Mouse (Mus musculus) liver, postnatal 0 days (tissue): ENCODE measurements around the gene Ptk6. TPM values are rescaled to one million over a fixed set of nuclear protein-coding genes. Genes with fewer than 3 reads are reported as not detected.
A peak's percentile ranks its signal among the peaks of the same experiment; 100 is the strongest.

ENCODE experiments used
- ATAC-seq: fragments of 200-750 bp; cut with Nextera tagmentation; 2 replicates; pipeline ENCODE4 v1.8.0; 2017; ENCODE audit warnings: mild to moderate bottlenecking, moderate library complexity
- DNase-seq: peaks from one replicate; pipeline ENCODE4 v3.0.0-alpha.2; 2016
- H3K27ac ChIP-seq: fragments of 300-500 bp; sonication (generic); 2 replicates; pipeline ENCODE4 v1.5.1; 2014; ENCODE audit warnings: antibody characterized with exemption, moderate library complexity, mild to moderate bottlenecking, low read depth
- H3K27me3 ChIP-seq: fragments of 300-500 bp; sonication (generic); 2 replicates; pipeline ENCODE4 v1.6.1; 2014; ENCODE audit warnings: low read length, control low read depth, mixed read lengths; ENCODE audit not compliant: insufficient read depth
- H3K36me3 ChIP-seq: fragments of 300-500 bp; sonication (generic); replicated peaks from 2 replicates; pipeline ENCODE4 v1.6.1; 2014; ENCODE audit warnings: mild to moderate bottlenecking, control low read depth, low read length, moderate library complexity, mixed read lengths; ENCODE audit not compliant: insufficient read depth
- H3K4me1 ChIP-seq: fragments of 300-500 bp; sonication (generic); 2 replicates; pipeline ENCODE4 v1.6.1; 2014; ENCODE audit warnings: antibody characterized with exemption, mild to moderate bottlenecking, control low read depth; ENCODE audit not compliant: insufficient read depth
- H3K4me2 ChIP-seq: fragments of 300-500 bp; sonication (generic); 2 replicates; pipeline ENCODE4 v1.6.1; 2014; ENCODE audit warnings: low read depth, mild to moderate bottlenecking, low read length, moderate library complexity, mixed read lengths
- H3K4me3 ChIP-seq: fragments of 300-500 bp; sonication (generic); 2 replicates; pipeline ENCODE4 v1.5.1; 2014; ENCODE audit warnings: low read depth, low read length
- H3K9ac ChIP-seq: fragments of 300-500 bp; sonication (generic); replicated peaks from 2 replicates; pipeline ENCODE4 v1.6.1; 2014; ENCODE audit warnings: mild to moderate bottlenecking, moderate library complexity
- H3K9me3 ChIP-seq: fragments of 300-500 bp; sonication (generic); 2 replicates; pipeline ENCODE4 v1.6.1; 2016; ENCODE audit warnings: mild to moderate bottlenecking, control low read depth, low read length, mixed read lengths
- CTCF ChIP-seq: sonication (generic); IDR thresholded peaks from 2 replicates; pipeline ENCODE4 v1.5.1; 2016; ENCODE audit warnings: antibody characterized with exemption, low read depth
- EP300 ChIP-seq: IDR thresholded peaks from 2 replicates; pipeline ENCODE4 v1.6.1; 2016; ENCODE audit warnings: antibody characterized with exemption, low read depth, mild to moderate bottlenecking
- WGBS: fragments of 180-500 bp; shearing (Covaris S2); extraction: QIAGEN DNeasy Blood & Tissue Kit; methylation state at CpG from one replicate; pipeline ENCODE4 v1.1.7; 2014; ENCODE audit not compliant: insufficient replicate concordance; 5-methylcytosine and 5-hydroxymethylcytosine counted together
- polyA plus RNA-seq: library from polyadenylated mRNA; unstranded; fragments of >200 nt; fragmentation: Nextera tagmentation; extraction: Ambion mirVana; gene quantifications from 2 replicates; pipeline ENCODE4 v1.2.1, GENCODE M21; 2015

Ptk6 gene
- polyA plus RNA-seq, 1 experiment from 2014 or later = 0.20 TPM

DNA sequence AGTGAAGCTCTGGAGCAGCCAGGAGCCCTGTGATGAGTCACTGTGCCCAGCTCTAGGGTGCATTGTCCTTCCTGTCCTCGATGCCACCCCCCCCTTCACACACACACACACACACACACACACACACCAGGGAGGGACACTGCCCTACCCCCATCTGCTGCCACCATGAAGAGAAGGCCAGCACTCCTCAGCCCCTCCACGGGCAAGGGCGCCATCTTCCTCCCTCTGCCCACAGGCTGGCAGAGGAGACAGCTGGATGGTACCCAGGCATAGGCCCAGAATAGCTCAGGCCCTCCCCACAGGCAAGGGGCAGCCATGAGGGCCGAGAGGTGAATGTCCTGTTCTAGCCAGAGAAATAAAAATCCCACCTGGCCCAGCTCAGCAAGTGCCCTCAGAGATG is 46.8 kb downstream of the Ptk6 start:
- no peak for ATAC-seq

GRCm38 (mm10) chr2:181154831-181155415 is 47.7 kb downstream of the Ptk6 start:
- H3K27ac ChIP-seq = no peak overlapping the region
- TF ChIP-seq EP300 = no peak
- TF ChIP-seq CTCF = no peak
- no peaks in the 10 kb centered on the region for H3K4me1 ChIP-seq
- H3K27me3 ChIP-seq = peaks cover 36% of the 10 kb centered on the region
- no peaks in the 10 kb centered on the region for H3K36me3 ChIP-seq
- 56% methylated on average over 8 of the region's 8 CpGs for WGBS
- no peak overlapping the region for H3K4me3 ChIP-seq
- DNase-seq (no peak), ATAC-seq (no peak)
- H3K4me2 ChIP-seq = no peak overlapping the region
- no peaks in the 10 kb centered on the region for H3K9me3 ChIP-seq
- H3K9ac ChIP-seq = no peak overlapping the region

More for the DNA sequence above, 46.8 kb downstream of the Ptk6 start:
- Histone ChIP-seq H3K27me3 (peaks cover 28% of the 10 kb centered on the region), H3K36me3 (no peaks in the 10 kb centered on the region), H3K9me3 (no peaks in the 10 kb centered on the region), H3K4me2 (no peak overlapping the region), H3K9ac (no peak overlapping the region), H3K27ac (no peak overlapping the region), H3K4me3 (no peak overlapping the region), H3K4me1 (no peaks in the 10 kb centered on the region)
- TF ChIP-seq CTCF (no peak), EP300 (no peak)
- no peak for DNase-seq
- 56% methylated on average over 4 of the region's 4 CpGs for WGBS

DNA sequence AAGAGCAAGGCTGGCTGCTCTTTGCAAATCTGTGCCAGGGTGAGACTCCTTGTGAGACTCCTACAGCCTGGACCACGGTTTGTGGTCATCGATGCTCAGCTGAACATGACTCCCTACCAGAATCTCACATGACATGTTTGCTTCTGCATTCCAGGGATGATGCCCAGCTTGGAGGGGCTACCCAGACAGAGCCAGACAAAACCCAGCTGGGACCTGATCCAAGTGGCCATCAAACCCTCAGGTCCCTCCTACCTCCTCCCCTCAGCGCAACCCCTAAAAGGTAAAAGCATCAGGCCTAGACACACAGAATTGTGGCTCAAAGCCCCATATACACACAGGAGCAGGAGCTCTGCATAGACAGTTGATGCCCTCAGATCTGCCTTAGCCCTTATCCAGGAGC is 48.2 kb downstream of the Ptk6 start:
- Histone ChIP-seq H3K36me3 (no peaks in the 10 kb centered on the region), H3K4me3 (no peak overlapping the region), H3K27ac (no peak overlapping the region), H3K4me2 (no peak overlapping the region), H3K9ac (no peak overlapping the region), H3K4me1 (no peaks in the 10 kb centered on the region), H3K27me3 (peaks cover 41% of the 10 kb centered on the region), H3K9me3 (no peaks in the 10 kb centered on the region)
- 81% methylated on average over 3 of the region's 3 CpGs for WGBS
- DNase-seq (no peak), ATAC-seq (no peak)
- TF ChIP-seq EP300 = no peak
- TF ChIP-seq CTCF = no peak

DNA sequence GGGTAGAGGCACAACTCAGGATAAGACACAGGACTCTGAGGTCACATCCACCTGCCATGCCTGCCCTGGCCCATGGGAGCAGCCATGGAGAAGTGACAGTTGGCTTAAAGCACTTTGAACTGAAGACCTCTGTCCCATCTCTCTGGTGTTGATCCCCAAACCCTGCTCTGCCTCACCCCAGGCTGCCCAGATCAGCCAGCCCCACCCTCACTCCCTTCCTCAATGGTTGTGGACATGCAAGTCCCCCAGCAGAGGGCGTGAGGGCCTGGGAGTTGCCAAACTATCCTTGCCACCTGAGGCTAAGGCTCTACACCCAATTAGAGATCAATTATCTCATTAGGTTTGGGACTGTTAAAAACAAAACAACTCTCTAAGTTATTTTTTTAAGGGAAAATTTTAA is 48.8 kb downstream of the Ptk6 start:
- no peaks in the 10 kb centered on the region for H3K9me3 ChIP-seq
- peak; percentile 45 for DNase-seq
- no peak overlapping the region for H3K4me2 ChIP-seq
- H3K27ac ChIP-seq = no peak overlapping the region
- 14% methylated on average over 1 of the region's 1 CpGs for WGBS
- H3K4me1 ChIP-seq = no peaks in the 10 kb centered on the region
- H3K27me3 ChIP-seq = peaks cover 45% of the 10 kb centered on the region
- H3K9ac ChIP-seq = no peak overlapping the region
- ATAC-seq = no peak
- H3K4me3 ChIP-seq = no peak overlapping the region
- H3K36me3 ChIP-seq = no peaks in the 10 kb centered on the region
- TF ChIP-seq CTCF = peak; percentile 58
- TF ChIP-seq EP300 = no peak

GRCm38 (mm10) chr2:181153131-181153530 is 49.5 kb downstream of the Ptk6 start:
- Histone ChIP-seq H3K4me2 (no peak overlapping the region), H3K9me3 (no peaks in the 10 kb centered on the region), H3K4me1 (no peaks in the 10 kb centered on the region), H3K4me3 (no peak overlapping the region), H3K36me3 (no peaks in the 10 kb centered on the region), H3K9ac (no peak overlapping the region), H3K27ac (no peak overlapping the region), H3K27me3 (peaks cover 51% of the 10 kb centered on the region)
- DNase-seq (no peak), ATAC-seq (no peak)
- WGBS = 58% methylated on average over 1 of the region's 1 CpGs
- no peak for TF ChIP-seq EP300

DNA sequence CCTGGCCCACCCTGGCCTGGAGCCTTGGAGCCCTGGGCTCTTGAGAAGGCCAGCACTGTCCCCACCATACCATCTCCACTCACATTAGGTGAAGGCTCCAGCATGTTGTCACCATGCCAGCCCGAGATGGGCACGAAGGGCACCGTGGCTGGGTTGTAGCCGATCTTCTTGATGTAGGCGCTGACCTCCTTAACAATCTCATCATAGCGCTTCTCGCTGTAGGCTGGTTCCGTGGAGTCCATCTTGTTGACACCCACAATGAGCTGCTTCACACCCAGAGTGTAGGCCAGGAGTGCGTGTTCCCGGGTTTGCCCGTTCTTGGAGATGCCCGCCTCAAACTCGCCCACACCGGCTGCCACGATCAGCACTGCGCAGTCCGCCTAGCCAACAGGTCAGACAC is 49.9 kb downstream of the Ptk6 start:
- Histone ChIP-seq H3K4me1 (no peaks in the 10 kb centered on the region), H3K36me3 (no peaks in the 10 kb centered on the region), H3K9ac (no peak overlapping the region), H3K27ac (no peak overlapping the region), H3K4me3 (no peak overlapping the region), H3K9me3 (no peaks in the 10 kb centered on the region), H3K27me3 (peaks cover 50% of the 10 kb centered on the region), H3K4me2 (no peak overlapping the region)
- DNase-seq (no peak), ATAC-seq (no peak)
- 89% methylated on average over 17 of the region's 17 CpGs for WGBS
- no peak for TF ChIP-seq EP300
- no peak for TF ChIP-seq CTCF

DNA sequence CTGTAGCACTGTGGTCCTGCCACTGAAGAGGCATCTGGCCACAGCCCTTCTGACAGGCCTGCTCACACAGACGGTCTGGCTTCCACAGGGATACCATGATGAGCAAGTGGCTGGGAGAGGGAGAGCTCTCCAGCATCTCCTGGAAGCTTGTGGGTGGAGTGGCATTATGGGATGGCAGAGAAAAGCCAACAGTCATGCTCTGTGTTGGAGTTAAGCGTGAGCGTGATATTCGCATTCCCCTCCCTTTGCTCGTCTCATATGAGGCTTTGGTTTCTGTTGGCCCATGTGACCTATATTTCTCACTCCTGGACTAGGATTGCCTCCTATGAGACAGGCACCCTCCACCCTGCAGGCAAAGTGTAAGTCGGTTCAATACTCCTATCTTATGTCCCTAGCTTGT is 52.3 kb downstream of the Ptk6 start:
- TF ChIP-seq EP300 = no peak
- no peak for TF ChIP-seq CTCF
- ATAC-seq = no peak
- Histone ChIP-seq H3K27me3 (peaks cover 43% of the 10 kb centered on the region), H3K9ac (no peak overlapping the region), H3K9me3 (no peaks in the 10 kb centered on the region), H3K36me3 (no peaks in the 10 kb centered on the region), H3K4me1 (no peaks in the 10 kb centered on the region), H3K4me3 (no peak overlapping the region), H3K4me2 (no peak overlapping the region), H3K27ac (no peak overlapping the region)
- WGBS = 60% methylated on average over 6 of the region's 6 CpGs
- DNase-seq = no peak
